Mouse (Mus musculus) hindbrain, embryonic 12.5 days (tissue): ENCODE results near the gene M6pr. TPM values are rescaled to one million over a fixed set of nuclear protein-coding genes. Genes with fewer than 3 reads are reported as not detected.

Experiments
- ATAC-seq: fragments of 200-750 bp; cut with Nextera tagmentation; 2 replicates; pipeline ENCODE4 v1.8.0; 2017; ENCODE audit warnings: moderate TSS enrichment; ENCODE audit not compliant: low FRiP score
- H3K27ac ChIP-seq: fragments of 300-500 bp; sonication (generic); 2 replicates; pipeline ENCODE4 v1.5.1; 2016; ENCODE audit warnings: mild to moderate bottlenecking
- H3K27me3 ChIP-seq: fragments of 300-500 bp; sonication (generic); 2 replicates; pipeline ENCODE4 v1.6.1; 2016; ENCODE audit warnings: mild to moderate bottlenecking
- H3K36me3 ChIP-seq: fragments of 300-500 bp; sonication (generic); 2 replicates; pipeline ENCODE4 v1.6.1; 2016; ENCODE audit warnings: mild to moderate bottlenecking
- H3K4me1 ChIP-seq: fragments of 300-500 bp; sonication (generic); 2 replicates; pipeline ENCODE4 v1.6.1; 2016
- H3K4me2 ChIP-seq: fragments of 300-500 bp; sonication (generic); replicated peaks from 2 replicates; pipeline ENCODE4 v1.6.1; 2016; ENCODE audit warnings: mild to moderate bottlenecking
- H3K4me3 ChIP-seq: fragments of 300-500 bp; sonication (generic); 2 replicates; pipeline ENCODE4 v1.5.1; 2016; ENCODE audit warnings: mild to moderate bottlenecking
- H3K9ac ChIP-seq: fragments of 300-500 bp; sonication (generic); 2 replicates; pipeline ENCODE4 v1.6.1; 2016; ENCODE audit warnings: mild to moderate bottlenecking, moderate library complexity
- H3K9me3 ChIP-seq: fragments of 300-500 bp; sonication (generic); replicated peaks from 2 replicates; pipeline ENCODE4 v1.6.1; 2016; ENCODE audit warnings: mild to moderate bottlenecking
- WGBS: fragments of 180-500 bp; shearing (Covaris S2); methylation state at CpG from one replicate; pipeline ENCODE4 v1.1.7; 2016; 5-methylcytosine and 5-hydroxymethylcytosine counted together
- polyA plus RNA-seq: library from polyadenylated mRNA; unstranded; fragments of >200 nt; fragmentation: Nextera tagmentation; extraction: Ambion mirVana; gene quantifications from 2 replicates; pipeline ENCODE4 v1.2.1, GENCODE M21; 2016

The M6pr gene
- polyA plus RNA-seq, 1 experiment from 2014 or later: 68.7 TPM

- Histone ChIP-seq H3K4me3 (no peak overlapping the region), H3K27me3 (no peaks in the 10 kb centered on the region), H3K36me3 (peaks cover 53% of the 10 kb centered on the region), H3K27ac (no peak overlapping the region), H3K9ac (no peak overlapping the region), H3K4me2 (no peak overlapping the region), H3K9me3 (no peaks in the 10 kb centered on the region), H3K4me1 (peaks cover 15% of the 10 kb centered on the region)
- WGBS: 82% methylated on average over 7 of the region's 7 CpGs
- no peak for ATAC-seq
Measured at GRCm38 (mm10) chr6:122334786-122335340, 26.3 kb downstream of the M6pr start.

GRCm38 (mm10) chr6:122337546-122337945 lies 29.0 kb downstream of the M6pr start:
- H3K27me3 ChIP-seq: no peaks in the 10 kb centered on the region
- ATAC-seq: no peak
- H3K27ac ChIP-seq: no peak overlapping the region
- 56% methylated on average over 6 of the region's 6 CpGs for WGBS
- H3K36me3 ChIP-seq: peaks cover 34% of the 10 kb centered on the region
- H3K9me3 ChIP-seq: no peaks in the 10 kb centered on the region
- H3K4me1 ChIP-seq: peaks cover 18% of the 10 kb centered on the region
- no peak overlapping the region for H3K4me3 ChIP-seq
- no peak overlapping the region; the same call in 1 of the 2 replicates for H3K4me2 ChIP-seq
- no peak overlapping the region for H3K9ac ChIP-seq

GRCm38 (mm10) chr6:122339047-122339647 lies 30.6 kb downstream of the M6pr start:
- under 1% methylated on average over 35 of the region's 51 CpGs for WGBS
- ATAC-seq: peak; percentile 83
- Histone ChIP-seq H3K27me3 (no peaks in the 10 kb centered on the region), H3K9ac (peak overlapping the region; percentile 90), H3K4me2 (peak overlapping the region; percentile 70), H3K4me3 (peak overlapping the region; percentile 84), H3K36me3 (peaks cover 18% of the 10 kb centered on the region), H3K9me3 (no peaks in the 10 kb centered on the region), H3K27ac (peak overlapping the region; percentile 98), H3K4me1 (peaks cover 18% of the 10 kb centered on the region)

GRCm38 (mm10) chr6:122339648-122340341 lies 31.3 kb downstream of the M6pr start:
- Histone ChIP-seq H3K4me1 (peaks cover 18% of the 10 kb centered on the region), H3K9me3 (no peaks in the 10 kb centered on the region), H3K4me3 (peak overlapping the region; percentile 84), H3K27ac (peak overlapping the region; percentile 98), H3K4me2 (peak overlapping the region; percentile 70), H3K36me3 (peaks cover 12% of the 10 kb centered on the region), H3K9ac (peak overlapping the region; percentile 90), H3K27me3 (no peaks in the 10 kb centered on the region)
- peak; percentile 91 for ATAC-seq
- WGBS: 1% methylated on average over 39 of the region's 71 CpGs

GRCm38 (mm10) chr6:122340349-122341000 lies 32.0 kb downstream of the M6pr start, which contains the start of gene Phc1:
TSS of gene Phc1 (minus strand) at chr6:122340561.
- Histone ChIP-seq H3K27ac (peak within 1 kb of the TSS; percentile 98), H3K4me2 (peak within 1 kb of the TSS; percentile 70), H3K9me3 (no peaks in the 10 kb centered on the region), H3K4me3 (peak within 1 kb of the TSS; percentile 84), H3K4me1 (peaks cover 18% of the 10 kb centered on the region), H3K27me3 (no peaks in the 10 kb centered on the region), H3K9ac (peak within 1 kb of the TSS; percentile 90), H3K36me3 (peaks cover 9% of the 10 kb centered on the region; the same call in 1 of the 2 replicates)
- ATAC-seq: peak; percentile 44
- WGBS: 2% methylated on average over 17 of the region's 17 CpGs

- peak overlapping the region; percentile 63 for H3K4me2 ChIP-seq
- H3K9ac ChIP-seq: 0 out of 2 replicates have a peak overlapping the region, but pooled peaks have one; percentile 90
- WGBS: 41% methylated on average over 7 of the region's 7 CpGs
- H3K4me3 ChIP-seq: peak overlapping the region; percentile 84; the same call in 1 of the 2 replicates
- H3K27ac ChIP-seq: peak overlapping the region; percentile 98
- no peaks in the 10 kb centered on the region for H3K27me3 ChIP-seq
- ATAC-seq: no peak
- peaks cover 6% of the 10 kb centered on the region; the same call in 1 of the 2 replicates for H3K36me3 ChIP-seq
- H3K4me1 ChIP-seq: peaks cover 18% of the 10 kb centered on the region
- no peaks in the 10 kb centered on the region for H3K9me3 ChIP-seq
Measured at GRCm38 (mm10) chr6:122341038-122341810, 32.7 kb downstream of the M6pr start.

GRCm38 (mm10) chr6:122342125-122342524 lies 33.6 kb downstream of the M6pr start:
- no peak overlapping the region for H3K4me3 ChIP-seq
- ATAC-seq: no peak
- 18% methylated on average over 5 of the region's 5 CpGs for WGBS

GRCm38 (mm10) chr6:122343719-122344118 lies 35.2 kb downstream of the M6pr start:
- Histone ChIP-seq H3K4me3 (no peak overlapping the region), H3K4me2 (no peak overlapping the region), H3K9ac (no peak overlapping the region), H3K4me1 (peaks cover 5% of the 10 kb centered on the region), H3K27me3 (no peaks in the 10 kb centered on the region), H3K27ac (no peak overlapping the region), H3K36me3 (no peaks in the 10 kb centered on the region), H3K9me3 (no peaks in the 10 kb centered on the region)
- no peak for ATAC-seq
- WGBS: 69% methylated on average over 10 of the region's 10 CpGs

More at GRCm38 (mm10) chr6:122342125-122342524, 33.6 kb downstream of the M6pr start:
- no peak overlapping the region for H3K27ac ChIP-seq
- no peaks in the 10 kb centered on the region for H3K36me3 ChIP-seq
- H3K9ac ChIP-seq: no peak overlapping the region
- H3K4me2 ChIP-seq: no peak overlapping the region
- H3K9me3 ChIP-seq: no peaks in the 10 kb centered on the region
- peaks cover 18% of the 10 kb centered on the region for H3K4me1 ChIP-seq
- no peaks in the 10 kb centered on the region for H3K27me3 ChIP-seq

- Histone ChIP-seq H3K9me3 (no peaks in the 10 kb centered on the region), H3K4me1 (0 out of 2 replicates have a peak, but pooled peaks cover 3% of the 10 kb centered on the region), H3K9ac (no peak overlapping the region), H3K27me3 (no peaks in the 10 kb centered on the region), H3K36me3 (no peaks in the 10 kb centered on the region), H3K27ac (no peak overlapping the region), H3K4me2 (no peak overlapping the region), H3K4me3 (no peak overlapping the region)
- no peak for ATAC-seq
- 52% methylated on average over 9 of the region's 9 CpGs for WGBS
Measured at GRCm38 (mm10) chr6:122344386-122345116, 36.0 kb downstream of the M6pr start.

- no peak for ATAC-seq
Measured at GRCm38 (mm10) chr6:122345731-122346130, 37.2 kb downstream of the M6pr start.

GRCm38 (mm10) chr6:122346399-122346798 lies 37.9 kb downstream of the M6pr start:
- WGBS: 79% methylated on average over 7 of the region's 7 CpGs
- no peak for ATAC-seq
- no peak overlapping the region for H3K27ac ChIP-seq
- H3K9me3 ChIP-seq: no peaks in the 10 kb centered on the region
- no peaks in the 10 kb centered on the region for H3K27me3 ChIP-seq
- H3K9ac ChIP-seq: no peak overlapping the region
- no peaks in the 10 kb centered on the region for H3K4me1 ChIP-seq
- no peak overlapping the region for H3K4me3 ChIP-seq
- H3K36me3 ChIP-seq: no peaks in the 10 kb centered on the region
- no peak overlapping the region for H3K4me2 ChIP-seq

More at GRCm38 (mm10) chr6:122345731-122346130, 37.2 kb downstream of the M6pr start:
- 0 out of 2 replicates have a peak, but pooled peaks cover 3% of the 10 kb centered on the region for H3K4me1 ChIP-seq
- H3K4me3 ChIP-seq: no peak overlapping the region
- no peak overlapping the region for H3K4me2 ChIP-seq
- no peaks in the 10 kb centered on the region for H3K9me3 ChIP-seq
- 90% methylated on average over 6 of the region's 6 CpGs for WGBS
- no peak overlapping the region for H3K27ac ChIP-seq
- no peak overlapping the region for H3K9ac ChIP-seq
- H3K36me3 ChIP-seq: no peaks in the 10 kb centered on the region
- no peaks in the 10 kb centered on the region for H3K27me3 ChIP-seq
